ENCODE assay signal across 34 mouse cellular contexts in the genomic region with DNA sequence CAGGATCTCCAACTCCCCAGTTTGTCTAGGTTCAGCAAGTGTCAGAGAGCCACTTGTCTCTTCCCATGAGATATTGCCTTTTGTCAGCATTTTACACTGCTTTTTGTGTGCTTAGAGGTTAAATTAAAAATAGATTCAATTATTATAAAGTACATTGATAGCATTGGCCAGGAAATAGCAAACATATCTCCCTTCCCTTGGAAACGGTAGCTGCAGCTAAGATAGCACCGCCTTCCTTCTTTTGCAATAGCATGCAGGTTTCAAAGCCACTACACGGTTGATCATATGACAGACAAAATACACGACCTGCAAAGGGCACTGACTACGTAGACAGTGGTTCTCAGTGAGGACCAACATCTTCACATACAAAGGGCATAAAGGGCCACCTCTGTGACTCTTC.
"Had no signal": no experiment of that assay in that cellular context is flagged by ENCODE, and none has a peak within 500 bp of the region (broad histone marks: within the 10 kb centered on the region; RNA-seq: fewer than 3 reads in every experiment).

No protein-coding gene starts in this region.

- H3K36me3 ChIP-seq: heart, embryonic 10.5 days; heart, embryonic 13.5 days; heart, embryonic 15.5 days; hindbrain, embryonic 10.5 days; hindbrain, embryonic 12.5 days; hindbrain, embryonic 13.5 days; hindbrain, embryonic 15.5 days; intestine, embryonic 15.5 days; kidney, embryonic 15.5 days had no signal

- H3K9ac ChIP-seq: heart, embryonic 13.5 days; heart, embryonic 15.5 days; hindbrain, embryonic 12.5 days; hindbrain, embryonic 13.5 days; hindbrain, embryonic 14.5 days; hindbrain, embryonic 15.5 days; intestine, embryonic 15.5 days; kidney, embryonic 15.5 days had no signal

- DNase-seq: heart, postnatal 10 days; heart, postnatal 14 days; heart, postnatal 36 days; heart, postnatal 4 days; kidney, adult 11 months; kidney, adult 18-20 months; kidney, adult 2 months; kidney, adult 8-10 months; kidney, adult 9 months; kidney, postnatal 10 days; kidney, postnatal 14 days; kidney, postnatal 25 days; kidney, postnatal 36 days; kidney, postnatal 4 days; layer of hippocampus, adult 9-11 months; layer of hippocampus, postnatal 36 days had no signal

- H3K4me1 ChIP-seq: heart, embryonic 10.5 days; hindbrain, embryonic 10.5 days; hindbrain, embryonic 12.5 days; hindbrain, embryonic 13.5 days; intestine, embryonic 15.5 days; kidney, embryonic 15.5 days had no signal

- H3K4me3 ChIP-seq: heart, embryonic 10.5 days; heart, embryonic 13.5 days; heart, embryonic 15.5 days; hindbrain, embryonic 10.5 days; hindbrain, embryonic 12.5 days; hindbrain, embryonic 13.5 days; hindbrain, embryonic 15.5 days; intestine, embryonic 15.5 days; kidney, embryonic 15.5 days; layer of hippocampus, adult 2 months had no signal

- H3K27me3 ChIP-seq: heart, embryonic 13.5 days; heart, embryonic 15.5 days; hindbrain, embryonic 12.5 days; hindbrain, embryonic 13.5 days; hindbrain, embryonic 15.5 days; intestine, embryonic 15.5 days; kidney, embryonic 15.5 days had no signal

- ATAC-seq: hindbrain, embryonic 16.5 days; hindbrain, postnatal 0 days; inflammation-experienced regulatory T-cells, adult 6 months; intestine, embryonic 15.5 days; intestine, embryonic 16.5 days; intestine, postnatal 0 days had no signal

- H3K9me3 ChIP-seq: heart, embryonic 10.5 days; heart, embryonic 13.5 days; heart, embryonic 15.5 days; hindbrain, embryonic 10.5 days; hindbrain, embryonic 12.5 days; hindbrain, embryonic 13.5 days; hindbrain, embryonic 15.5 days; intestine, embryonic 15.5 days; kidney, embryonic 15.5 days had no signal

- H3K4me2 ChIP-seq: heart, embryonic 11.5 days; heart, embryonic 13.5 days; heart, embryonic 15.5 days; hindbrain, embryonic 12.5 days; hindbrain, embryonic 13.5 days; hindbrain, embryonic 14.5 days; hindbrain, embryonic 15.5 days; intestine, embryonic 15.5 days; kidney, embryonic 15.5 days had no signal

- H3K27ac ChIP-seq: heart, embryonic 10.5 days; heart, embryonic 13.5 days; heart, embryonic 15.5 days; hindbrain, embryonic 10.5 days; hindbrain, embryonic 12.5 days; hindbrain, embryonic 13.5 days; hindbrain, embryonic 14.5 days; hindbrain, embryonic 15.5 days; hindbrain, postnatal 0 days; intestine, embryonic 15.5 days; kidney, embryonic 15.5 days; kidney, postnatal 0 days; layer of hippocampus, adult 2 months had no signal
